Mouse (Mus musculus) neural tube, embryonic 13.5 days (tissue): ENCODE data around the gene Pms2. TPM values are rescaled to one million over a fixed set of nuclear protein-coding genes. Genes with fewer than 3 reads are reported as not detected.

Experiments used
- ATAC-seq: fragments of 200-750 bp; cut with Nextera tagmentation; 2 replicates; pipeline ENCODE4 v1.8.0; 2017; ENCODE audit warnings: low read depth, mild to moderate bottlenecking, moderate TSS enrichment, moderate library complexity
- H3K27ac ChIP-seq: fragments of 300-500 bp; sonication (generic); replicated peaks from 2 replicates; pipeline ENCODE4 v1.5.1; 2015; ENCODE audit warnings: moderate library complexity, mild to moderate bottlenecking, inconsistent platforms
- H3K27me3 ChIP-seq: fragments of 300-500 bp; sonication (generic); 2 replicates; pipeline ENCODE4 v1.6.1; 2015; ENCODE audit warnings: mild to moderate bottlenecking, inconsistent platforms
- H3K36me3 ChIP-seq: fragments of 300-500 bp; sonication (generic); 2 replicates; pipeline ENCODE4 v1.6.1; 2015; ENCODE audit warnings: mild to moderate bottlenecking, inconsistent platforms
- H3K4me1 ChIP-seq: fragments of 300-500 bp; sonication (generic); replicated peaks from 2 replicates; pipeline ENCODE4 v1.6.1; 2015; ENCODE audit warnings: inconsistent platforms
- H3K4me2 ChIP-seq: fragments of 300-500 bp; sonication (generic); 2 replicates; pipeline ENCODE4 v1.6.1; 2015; ENCODE audit warnings: inconsistent platforms, mild to moderate bottlenecking, moderate library complexity
- H3K4me3 ChIP-seq: fragments of 300-500 bp; sonication (generic); 2 replicates; pipeline ENCODE4 v1.5.1; 2015; ENCODE audit warnings: mild to moderate bottlenecking, inconsistent platforms
- H3K9ac ChIP-seq: fragments of 300-500 bp; sonication (generic); 2 replicates; pipeline ENCODE4 v1.6.1; 2015; ENCODE audit warnings: moderate library complexity, mild to moderate bottlenecking, inconsistent platforms
- H3K9me3 ChIP-seq: fragments of 300-500 bp; sonication (generic); 2 replicates; pipeline ENCODE4 v1.6.1; 2016; ENCODE audit warnings: inconsistent platforms
- WGBS: fragments of 180-500 bp; shearing (Covaris S2); methylation state at CpG from one replicate; pipeline ENCODE4 v1.1.7; 2015; 5-methylcytosine and 5-hydroxymethylcytosine counted together
- polyA plus RNA-seq: library from polyadenylated mRNA; unstranded; fragments of >200 nt; fragmentation: Nextera tagmentation; extraction: Ambion mirVana; gene quantifications from 2 replicates; pipeline ENCODE4 v1.2.1, GENCODE M21; 2015

The Pms2 gene
- 25.0 and 29.4 TPM in 2 replicates for polyA plus RNA-seq

DNA sequence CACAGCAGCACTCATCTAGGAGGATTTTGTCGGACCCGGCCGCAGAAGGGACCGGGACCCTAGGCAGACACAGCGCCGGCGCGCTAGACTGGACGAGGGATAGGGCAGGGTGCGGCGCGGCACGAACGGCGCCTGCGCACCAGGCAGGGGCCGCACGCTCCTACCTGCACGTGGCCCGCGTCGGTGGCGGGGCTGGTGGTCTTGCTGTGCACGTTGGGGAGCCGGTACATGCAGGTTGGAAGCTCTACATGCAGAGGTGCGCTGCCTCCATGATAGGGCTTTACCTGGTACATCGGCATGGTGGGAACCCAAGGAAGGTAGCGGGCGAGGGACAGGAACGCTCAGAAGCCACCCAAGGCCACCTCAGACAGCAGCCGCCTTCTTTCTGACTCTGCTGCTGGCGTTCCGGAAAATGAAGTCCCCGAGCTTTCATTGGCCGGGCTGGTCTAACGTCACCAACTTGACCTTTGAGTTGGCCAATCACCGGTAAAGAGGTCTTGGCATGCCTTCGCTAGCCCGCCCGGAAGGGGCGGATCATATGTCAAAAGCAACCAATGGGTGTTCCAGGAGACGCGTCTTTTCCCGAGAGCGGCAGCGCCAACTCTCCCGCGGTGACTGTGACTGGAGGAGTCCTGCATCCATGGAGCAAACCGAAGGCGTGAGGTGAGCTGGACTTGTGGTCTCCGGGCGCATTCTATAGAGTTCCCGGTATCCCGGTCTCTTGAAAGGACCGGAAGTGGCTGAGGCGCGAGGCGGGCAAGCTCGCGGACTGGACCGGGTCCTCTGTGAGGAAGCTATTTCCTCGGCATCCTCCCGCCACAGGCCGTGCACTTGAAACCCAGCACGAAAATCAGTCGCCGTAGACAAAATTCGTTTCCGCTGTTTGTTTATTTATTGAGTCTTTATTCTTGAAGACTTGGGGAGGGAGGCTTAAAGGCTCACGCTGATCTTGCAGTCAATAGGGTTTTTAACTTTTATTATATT is at the start of gene Pms2, which contains the start of gene Aimp2:
Pms2 (plus strand) TSS at position 548 of the 984 bp plus-strand sequence.
Aimp2 (minus strand) TSS at position 431 of the 984 bp plus-strand sequence.
- Histone ChIP-seq H3K4me2 (peak within 1 kb of the TSS; percentile 80), H3K27me3 (no peaks in the 10 kb centered on the region), H3K27ac (peak within 1 kb of the TSS; percentile 85), H3K36me3 (peaks cover 19% of the 10 kb centered on the region), H3K9ac (peak within 1 kb of the TSS; percentile 76), H3K4me3 (peak within 1 kb of the TSS; percentile 62), H3K4me1 (peaks cover 29% of the 10 kb centered on the region), H3K9me3 (no peaks in the 10 kb centered on the region)
- ATAC-seq: peak; percentile 100
- under 1% methylated on average over 70 of the region's 70 CpGs for WGBS

DNA sequence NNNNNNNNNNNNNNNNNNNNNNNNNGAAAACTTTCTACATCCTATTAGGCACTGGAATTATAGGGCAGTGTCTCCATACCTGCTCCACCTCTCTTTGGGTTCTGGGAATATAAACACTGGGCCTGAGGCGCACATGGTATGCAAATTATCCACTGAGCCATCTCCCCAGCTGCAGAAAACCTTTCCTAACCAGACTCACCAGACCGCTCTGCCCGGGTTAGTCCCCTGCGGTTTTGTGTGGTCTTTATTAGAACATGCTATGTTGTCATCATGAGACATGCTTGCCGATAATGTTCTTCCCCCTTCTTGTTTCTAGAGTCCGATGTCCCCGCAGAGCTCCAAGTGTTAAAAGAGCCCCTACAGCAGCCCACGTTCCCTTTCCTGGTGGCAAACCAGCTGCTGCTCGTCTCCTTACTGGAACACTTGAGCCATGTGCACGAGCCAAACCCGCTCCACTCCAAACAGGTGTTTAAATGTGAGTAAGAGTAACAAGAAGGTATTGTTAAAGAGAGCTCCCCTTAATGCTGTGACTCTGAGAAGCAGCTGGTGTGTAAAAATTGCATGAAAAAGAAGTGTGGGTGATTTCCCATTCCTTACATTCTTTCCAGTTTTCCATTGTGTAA is 38.1 kb upstream of the Pms2 start:
- Histone ChIP-seq H3K27me3 (no peaks in the 10 kb centered on the region), H3K9ac (no peak overlapping the region), H3K4me3 (no peak overlapping the region), H3K9me3 (no peaks in the 10 kb centered on the region), H3K4me2 (no peak overlapping the region), H3K36me3 (peaks cover 50% of the 10 kb centered on the region), H3K4me1 (no peaks in the 10 kb centered on the region), H3K27ac (no peak overlapping the region)
- WGBS: 93% methylated on average over 11 of the region's 11 CpGs
- no peak for ATAC-seq

DNA sequence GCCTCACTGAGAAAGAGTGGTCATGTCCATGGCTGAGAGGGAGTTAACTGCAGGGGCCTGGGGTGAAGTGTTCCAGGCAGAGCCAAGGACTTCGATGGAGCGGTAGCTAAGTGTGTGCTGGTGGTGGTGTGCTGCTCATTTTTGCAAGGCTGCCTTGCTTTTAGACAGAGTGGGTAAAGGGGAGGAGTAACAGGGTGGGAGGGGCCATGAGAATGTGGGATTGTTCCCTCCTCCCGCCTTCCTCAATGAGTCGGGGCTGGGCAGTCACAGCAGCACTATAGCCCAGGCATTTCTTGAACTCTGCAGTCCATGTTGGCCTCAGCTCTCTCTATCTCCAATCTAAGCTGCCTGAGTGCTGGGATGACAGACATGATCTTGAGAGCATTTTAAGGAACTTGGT is 35.2 kb upstream of the Pms2 start:
- no peak overlapping the region for H3K27ac ChIP-seq
- H3K4me3 ChIP-seq: no peak overlapping the region
- H3K9me3 ChIP-seq: no peaks in the 10 kb centered on the region
- no peaks in the 10 kb centered on the region for H3K27me3 ChIP-seq
- 66% methylated on average over 4 of the region's 4 CpGs for WGBS
- no peak for ATAC-seq
- peaks cover 79% of the 10 kb centered on the region for H3K36me3 ChIP-seq
- H3K4me2 ChIP-seq: no peak overlapping the region
- no peak overlapping the region for H3K9ac ChIP-seq
- H3K4me1 ChIP-seq: no peaks in the 10 kb centered on the region

DNA sequence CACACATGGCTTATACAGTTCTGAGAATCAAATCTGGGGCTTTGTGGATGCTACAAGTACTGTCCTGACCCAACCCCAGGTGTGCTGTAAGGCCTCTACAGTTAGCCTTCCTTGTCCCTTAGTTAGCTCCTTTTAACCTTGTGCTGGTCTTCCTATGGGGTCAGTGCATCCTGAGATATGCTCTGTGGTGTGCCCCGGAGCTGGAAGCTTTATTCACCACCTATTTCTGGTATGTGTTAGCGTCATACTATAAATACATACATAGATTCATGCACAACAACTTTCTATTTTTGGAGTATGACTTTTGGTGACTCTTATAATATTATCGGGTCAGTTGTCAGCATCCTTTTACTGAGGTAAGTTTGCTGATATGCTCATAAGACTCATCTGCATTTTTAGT is 24.5 kb upstream of the Pms2 start:
- H3K4me3 ChIP-seq: no peak overlapping the region
- H3K9ac ChIP-seq: no peak overlapping the region
- peaks cover 4% of the 10 kb centered on the region; the same call in 1 of the 2 replicates for H3K9me3 ChIP-seq
- peaks cover 99% of the 10 kb centered on the region for H3K36me3 ChIP-seq
- H3K4me1 ChIP-seq: no peaks in the 10 kb centered on the region
- no peak for ATAC-seq
- 95% methylated on average over 3 of the region's 3 CpGs for WGBS
- no peaks in the 10 kb centered on the region for H3K27me3 ChIP-seq
- no peak overlapping the region for H3K4me2 ChIP-seq
- no peak overlapping the region for H3K27ac ChIP-seq

DNA sequence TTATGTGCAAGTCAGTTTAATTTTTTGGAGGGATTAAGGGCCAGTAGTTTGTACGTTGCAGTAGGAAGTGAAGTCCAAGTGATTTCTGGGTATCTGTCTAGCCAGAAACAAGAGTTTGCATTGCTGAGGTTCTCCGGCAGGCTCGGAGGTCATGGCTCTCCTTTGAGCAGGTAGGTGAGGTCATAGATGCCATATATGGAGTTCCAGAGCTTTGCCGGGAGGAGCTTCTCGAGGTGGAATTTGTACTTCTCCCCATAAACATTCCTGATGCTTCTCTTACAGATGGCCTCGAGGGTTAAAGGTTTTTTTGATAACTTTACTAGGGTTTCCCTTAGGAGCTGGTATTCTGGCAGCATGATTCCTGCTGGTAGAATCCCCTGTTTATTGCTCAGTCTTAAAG is 19.0 kb upstream of the Pms2 start:
- 91% methylated on average over 6 of the region's 6 CpGs for WGBS
- no peak for ATAC-seq
- Histone ChIP-seq H3K9ac (no peak overlapping the region), H3K27ac (no peak overlapping the region), H3K27me3 (no peaks in the 10 kb centered on the region), H3K36me3 (peaks cover 91% of the 10 kb centered on the region), H3K4me3 (no peak overlapping the region), H3K4me2 (no peak overlapping the region), H3K9me3 (peaks cover 4% of the 10 kb centered on the region; the same call in 1 of the 2 replicates), H3K4me1 (no peaks in the 10 kb centered on the region)

DNA sequence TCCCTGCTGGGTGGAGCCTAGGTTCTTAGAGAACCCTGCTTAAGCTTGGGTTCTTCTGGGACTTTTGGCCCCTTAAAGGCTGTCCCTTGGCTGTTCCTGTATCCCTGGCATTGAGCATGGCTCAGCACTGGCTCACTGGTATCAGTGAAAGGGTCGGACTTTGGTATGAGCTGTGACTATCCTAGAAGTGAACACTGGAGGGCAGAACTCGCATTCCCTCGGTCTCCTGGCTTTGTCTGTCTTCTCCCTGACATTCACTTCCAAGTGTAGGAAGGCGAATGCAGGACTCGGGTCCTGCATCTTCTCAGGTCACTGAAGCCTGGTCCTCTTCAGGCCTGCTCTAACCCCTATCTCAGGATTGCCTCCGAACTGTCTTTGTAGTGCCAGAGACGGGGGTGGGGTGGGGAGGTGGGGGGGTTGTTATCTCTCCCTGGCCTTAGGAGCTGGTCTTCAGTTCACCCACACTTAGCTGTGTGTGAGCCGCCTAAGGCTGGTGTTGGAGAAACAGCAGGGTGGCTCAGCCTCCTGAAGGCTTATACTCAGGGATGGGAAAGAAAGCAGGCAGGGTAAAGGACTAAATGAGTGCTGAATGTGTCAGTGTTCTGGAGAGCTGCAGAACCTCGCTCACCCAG is 17.4 kb upstream of the Pms2 start:
- Histone ChIP-seq H3K4me3 (no peak overlapping the region), H3K27me3 (no peaks in the 10 kb centered on the region), H3K9me3 (no peaks in the 10 kb centered on the region), H3K4me1 (no peaks in the 10 kb centered on the region), H3K27ac (no peak overlapping the region), H3K9ac (no peak overlapping the region), H3K36me3 (peaks cover 90% of the 10 kb centered on the region), H3K4me2 (no peak overlapping the region)
- WGBS: 80% methylated on average over 9 of the region's 9 CpGs
- ATAC-seq: no peak

DNA sequence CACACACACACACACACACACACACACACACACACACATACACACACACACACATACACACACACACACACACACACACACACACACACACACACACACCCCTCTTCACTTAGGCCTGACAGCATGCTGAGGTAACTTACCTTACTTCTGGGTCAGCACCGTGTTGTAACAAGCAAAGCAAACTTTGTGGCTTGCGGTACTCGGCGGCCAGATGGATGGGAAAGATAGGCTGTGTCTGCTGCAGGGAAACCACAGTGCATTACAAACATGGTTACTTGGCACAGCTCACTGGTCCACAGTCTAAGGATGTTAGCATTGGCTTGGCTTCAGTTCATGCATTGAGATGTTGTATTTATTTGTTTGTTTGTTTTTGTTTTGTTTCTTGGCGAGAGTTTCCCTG is 16.4 kb upstream of the Pms2 start:
- H3K27me3 ChIP-seq: no peaks in the 10 kb centered on the region
- no peak overlapping the region for H3K9ac ChIP-seq
- H3K4me1 ChIP-seq: no peaks in the 10 kb centered on the region
- no peaks in the 10 kb centered on the region for H3K9me3 ChIP-seq
- H3K4me3 ChIP-seq: no peak overlapping the region
- H3K27ac ChIP-seq: no peak overlapping the region
- 84% methylated on average over 5 of the region's 5 CpGs for WGBS
- ATAC-seq: no peak
- H3K4me2 ChIP-seq: no peak overlapping the region
- peaks cover 90% of the 10 kb centered on the region for H3K36me3 ChIP-seq

DNA sequence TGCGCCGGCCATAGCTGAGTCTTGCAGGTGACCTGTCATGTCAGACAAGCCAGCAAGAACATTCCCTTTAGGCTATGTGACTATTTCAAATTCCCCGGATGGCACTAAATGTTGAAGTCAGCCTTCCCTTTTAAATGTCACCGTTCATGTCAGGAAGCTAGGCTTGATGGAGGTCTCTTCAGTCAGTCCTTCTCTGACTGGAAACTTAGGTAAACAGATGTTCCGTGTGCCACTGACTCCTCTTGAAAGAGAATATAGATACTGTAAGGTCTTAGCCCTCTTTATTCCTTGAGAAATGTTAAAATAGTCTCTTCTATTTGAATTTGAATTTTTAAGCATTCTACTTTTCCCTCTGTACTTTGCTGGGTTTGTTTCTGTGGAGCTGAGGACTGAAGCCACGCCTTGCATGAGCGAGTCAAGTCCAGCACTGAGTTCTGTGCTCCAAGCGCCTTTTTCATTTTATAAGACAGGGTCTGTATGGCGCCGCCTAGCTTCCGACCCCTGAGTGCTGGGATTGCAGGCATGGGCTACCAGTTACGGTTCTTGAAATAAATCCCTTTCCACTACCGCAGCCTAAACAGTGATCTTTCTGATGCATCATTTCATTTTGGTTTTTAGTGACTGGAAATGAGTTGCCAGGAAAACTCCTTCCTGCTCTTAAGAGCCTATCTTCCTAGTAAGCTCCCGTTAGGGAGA is 12.0 kb upstream of the Pms2 start, which contains the start of gene Ankrd61:
Ankrd61 (minus strand) TSS at position 51 of the 696 bp plus-strand sequence.
- no peaks in the 10 kb centered on the region for H3K27me3 ChIP-seq
- H3K9ac ChIP-seq: no peak within 1 kb of the TSS
- no peak within 1 kb of the TSS for H3K27ac ChIP-seq
- H3K36me3 ChIP-seq: peaks cover 90% of the 10 kb centered on the region
- H3K4me2 ChIP-seq: no peak within 1 kb of the TSS
- no peaks in the 10 kb centered on the region for H3K4me1 ChIP-seq
- ATAC-seq: no peak
- no peaks in the 10 kb centered on the region for H3K9me3 ChIP-seq
- H3K4me3 ChIP-seq: no peak within 1 kb of the TSS
- 88% methylated on average over 14 of the region's 14 CpGs for WGBS

DNA sequence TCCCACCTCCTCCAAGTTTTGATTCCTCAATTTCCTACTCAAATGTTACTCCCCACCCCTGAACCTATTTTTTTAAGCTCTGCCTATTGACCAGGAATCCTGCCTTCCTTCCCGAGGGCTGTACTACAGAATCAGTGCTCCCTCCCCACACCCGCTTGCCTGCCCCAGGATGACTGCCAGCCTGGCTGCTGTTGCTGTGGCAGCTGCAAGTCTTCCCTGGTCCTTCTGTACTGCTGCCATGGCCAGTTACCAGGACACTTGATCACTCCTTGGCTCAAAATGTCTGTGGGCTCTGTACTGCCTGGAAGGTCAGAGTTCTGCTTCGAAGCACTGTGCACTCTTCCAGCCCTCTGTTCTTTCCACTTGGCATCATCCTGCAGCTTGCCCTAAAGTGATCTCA is 7.7 kb upstream of the Pms2 start:
- Histone ChIP-seq H3K9me3 (no peaks in the 10 kb centered on the region), H3K27ac (no peak overlapping the region), H3K4me2 (no peak overlapping the region), H3K27me3 (no peaks in the 10 kb centered on the region), H3K4me3 (no peak overlapping the region), H3K4me1 (no peaks in the 10 kb centered on the region), H3K9ac (no peak overlapping the region), H3K36me3 (peaks cover 87% of the 10 kb centered on the region)
- WGBS: 89% methylated on average over 3 of the region's 3 CpGs
- no peak for ATAC-seq

DNA sequence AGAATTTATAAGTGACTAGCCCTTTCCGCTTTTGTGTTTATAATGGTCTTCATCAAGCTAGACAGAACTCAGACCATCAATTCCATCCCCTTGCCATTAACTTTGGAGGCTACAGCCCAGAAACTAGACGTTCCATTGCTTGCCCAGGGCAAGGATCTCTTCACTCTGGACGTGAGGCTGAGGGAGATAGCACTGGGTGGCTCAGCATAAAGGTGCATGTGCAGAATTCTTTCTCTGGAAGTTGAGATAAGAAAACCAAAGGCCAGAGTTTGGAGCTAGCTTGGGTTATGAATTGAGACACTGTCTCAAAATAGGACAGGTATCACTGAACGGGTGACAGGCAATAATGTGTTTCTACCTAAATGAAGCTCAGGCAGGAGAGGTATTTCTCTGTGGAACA is 6.0 kb upstream of the Pms2 start:
- Histone ChIP-seq H3K9me3 (no peaks in the 10 kb centered on the region), H3K4me3 (no peak overlapping the region), H3K4me2 (no peak overlapping the region), H3K27ac (no peak overlapping the region), H3K27me3 (no peaks in the 10 kb centered on the region), H3K4me1 (peaks cover 15% of the 10 kb centered on the region), H3K36me3 (peaks cover 73% of the 10 kb centered on the region), H3K9ac (no peak overlapping the region)
- WGBS: 94% methylated on average over 4 of the region's 4 CpGs
- no peak for ATAC-seq

DNA sequence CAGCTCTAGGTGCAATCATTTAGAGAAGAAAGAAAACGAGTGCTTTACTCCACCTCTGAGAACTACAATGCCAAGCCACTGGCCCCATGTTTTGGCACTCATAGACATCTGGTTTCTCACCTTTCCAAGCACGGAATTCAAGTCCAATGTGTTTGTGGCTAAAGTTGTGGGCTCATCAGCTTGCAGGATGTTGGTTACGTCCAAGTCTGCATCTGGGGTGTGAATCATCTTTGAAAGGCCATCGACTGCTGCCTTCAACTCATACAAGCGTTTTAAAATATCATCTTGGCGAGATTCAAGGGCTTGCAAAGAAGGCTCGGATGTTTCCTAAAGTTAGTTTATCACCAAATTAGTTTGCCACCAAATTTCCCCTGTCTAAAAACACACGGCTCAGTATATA is 3.3 kb upstream of the Pms2 start:
- ATAC-seq: no peak
- 87% methylated on average over 8 of the region's 8 CpGs for WGBS
- H3K36me3 ChIP-seq: peaks cover 47% of the 10 kb centered on the region

More for the DNA sequence above, 3.3 kb upstream of the Pms2 start:
- no peak overlapping the region for H3K4me3 ChIP-seq
- H3K4me2 ChIP-seq: no peak overlapping the region
- H3K4me1 ChIP-seq: peaks cover 29% of the 10 kb centered on the region
- no peaks in the 10 kb centered on the region for H3K27me3 ChIP-seq
- H3K27ac ChIP-seq: no peak overlapping the region
- H3K9ac ChIP-seq: 0 out of 2 replicates have a peak overlapping the region, but pooled peaks have one; percentile 5
- H3K9me3 ChIP-seq: no peaks in the 10 kb centered on the region
